Mouse (Mus musculus): ENCODE data around the gene Ksr2.

- TF ChIP-seq MXI1 (IDR thresholded peaks at IDR 0.05; ENCODE audit: low read depth, low read length), result no peak
- no peak for TF ChIP-seq TAL1 (IDR thresholded peaks at IDR 0.05; ENCODE audit: low read length)
- TF ChIP-seq CTCF (IDR thresholded peaks at IDR 0.05 in 2 of 3, conservative IDR thresholded peaks at IDR 0.05 in 1 of 3; ENCODE audit: control insufficient read depth in 1 of 3, insufficient read depth in 1 of 3, low read depth in 2 of 3, low read length in 3 of 3, poor library complexity in 1 of 3, severe bottlenecking in 1 of 3), result no peak
- no peak for TF ChIP-seq POLR2A (IDR thresholded peaks at IDR 0.05; ENCODE audit: control insufficient read depth in 1 of 2, insufficient read depth in 1 of 2, low read depth in 1 of 2, low read length in 2 of 2, poor library complexity in 1 of 2)
- TF ChIP-seq SMC3 (IDR thresholded peaks at IDR 0.05; ENCODE audit: low read depth, low read length), result no peak
- TF ChIP-seq ZMIZ1 (IDR thresholded peaks at IDR 0.05; ENCODE audit: low read depth, low read length), result no peak
Measured at GRCm38 (mm10) chr5:117541654-117542053, 127.9 kb downstream of the Ksr2 start.
